Mouse (Mus musculus) limb, embryonic 15.5 days (tissue): ENCODE data around the gene Fat3. TPM values are rescaled to one million over a fixed set of nuclear protein-coding genes. Genes with fewer than 3 reads are reported as not detected.

Experiments used
- ATAC-seq: fragments of 200-750 bp; cut with Nextera tagmentation; 2 replicates; pipeline ENCODE4 v1.8.0; 2017; ENCODE audit warnings: low read depth, moderate TSS enrichment; ENCODE audit not compliant: insufficient number of reproducible peaks, low FRiP score, low TSS enrichment
- H3K27ac ChIP-seq: fragments of 300-500 bp; sonication (generic); 2 replicates; pipeline ENCODE4 v1.5.1; 2015; ENCODE audit warnings: moderate library complexity, mild to moderate bottlenecking, inconsistent platforms
- H3K27me3 ChIP-seq: fragments of 300-500 bp; sonication (generic); 2 replicates; pipeline ENCODE4 v1.6.1; 2015; ENCODE audit warnings: inconsistent platforms
- H3K36me3 ChIP-seq: fragments of 300-500 bp; sonication (generic); 2 replicates; pipeline ENCODE4 v1.6.1; 2015; ENCODE audit warnings: inconsistent platforms
- H3K4me1 ChIP-seq: fragments of 300-500 bp; sonication (generic); 2 replicates; pipeline ENCODE4 v1.6.1; 2015; ENCODE audit warnings: inconsistent platforms
- H3K4me2 ChIP-seq: fragments of 300-500 bp; sonication (generic); 2 replicates; pipeline ENCODE4 v1.6.1; 2015; ENCODE audit warnings: mild to moderate bottlenecking, inconsistent platforms
- H3K4me3 ChIP-seq: fragments of 300-500 bp; sonication (generic); 2 replicates; pipeline ENCODE4 v1.5.1; 2015; ENCODE audit warnings: mild to moderate bottlenecking, inconsistent platforms
- H3K9ac ChIP-seq: fragments of 300-500 bp; sonication (generic); 2 replicates; pipeline ENCODE4 v1.6.1; 2015; ENCODE audit warnings: inconsistent platforms
- H3K9me3 ChIP-seq: fragments of 300-500 bp; sonication (generic); 2 replicates; pipeline ENCODE4 v1.6.1; 2016; ENCODE audit warnings: inconsistent platforms
- WGBS: fragments of 180-500 bp; shearing (Covaris S2); methylation state at CpG from one replicate; pipeline ENCODE4 v1.1.7; 2015; 5-methylcytosine and 5-hydroxymethylcytosine counted together
- polyA plus RNA-seq: library from polyadenylated mRNA; unstranded; fragments of >200 nt; fragmentation: Nextera tagmentation; extraction: Ambion mirVana; gene quantifications from 2 replicates; pipeline ENCODE4 v1.2.1, GENCODE M21; 2015

Gene Fat3
- polyA plus RNA-seq, 1 experiment from 2014 or later: 2.6 TPM

DNA sequence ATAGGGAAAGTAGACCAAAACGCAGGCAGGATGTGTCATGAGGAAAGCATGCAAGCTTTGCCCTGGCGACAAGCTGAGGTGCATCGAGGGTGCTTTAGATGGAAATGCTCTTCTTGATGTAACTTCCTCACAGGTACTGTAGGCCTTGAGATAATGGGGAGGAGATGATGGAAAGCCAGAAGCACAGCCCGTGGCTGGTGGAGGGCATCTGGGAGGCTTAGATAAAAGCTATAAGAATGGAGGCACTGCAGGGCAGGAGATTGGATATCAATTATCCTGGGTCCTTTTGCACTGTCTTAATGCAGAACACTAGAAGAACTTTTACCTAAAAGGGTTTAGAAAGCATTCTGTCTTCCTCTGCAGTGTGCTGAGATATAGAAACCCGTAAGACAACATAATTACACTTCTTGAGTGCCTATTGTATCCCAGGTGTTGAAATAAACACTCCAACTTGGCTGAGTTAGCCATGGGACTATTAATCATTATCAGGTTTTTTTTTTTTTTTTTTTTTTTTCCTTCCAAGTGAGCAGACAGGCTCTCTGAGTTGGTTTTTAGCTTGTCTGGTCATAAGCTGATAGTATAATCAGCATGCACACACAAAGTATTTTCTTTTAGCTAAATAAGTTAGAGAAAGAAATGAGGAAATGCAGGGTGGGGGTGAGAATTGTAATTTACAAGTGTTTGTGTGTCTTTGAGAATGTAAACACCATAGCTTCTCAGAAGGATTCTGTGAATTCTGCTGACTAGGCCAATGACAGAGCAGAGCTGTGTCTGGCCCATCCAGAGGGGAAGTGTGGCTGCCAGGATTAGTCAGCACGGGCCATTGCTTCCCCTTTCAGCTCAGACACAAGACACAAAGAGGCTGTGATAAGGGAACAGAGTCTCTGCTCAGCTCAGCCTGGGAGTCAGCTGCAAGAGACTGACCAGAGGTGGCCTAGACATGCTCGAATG lies 286.1 kb downstream of the Fat3 start:
- H3K9me3 ChIP-seq: no peaks in the 10 kb centered on the region
- H3K27ac ChIP-seq: no peak overlapping the region; the same call in 1 of the 2 replicates
- no peak overlapping the region for H3K4me2 ChIP-seq
- peaks cover 3% of the 10 kb centered on the region; the same call in 1 of the 2 replicates for H3K4me1 ChIP-seq
- no peak overlapping the region for H3K9ac ChIP-seq
- no peak for ATAC-seq
- 53% methylated on average over 7 of the region's 7 CpGs for WGBS
- H3K27me3 ChIP-seq: no peaks in the 10 kb centered on the region
- no peak overlapping the region for H3K4me3 ChIP-seq
- no peaks in the 10 kb centered on the region for H3K36me3 ChIP-seq

DNA sequence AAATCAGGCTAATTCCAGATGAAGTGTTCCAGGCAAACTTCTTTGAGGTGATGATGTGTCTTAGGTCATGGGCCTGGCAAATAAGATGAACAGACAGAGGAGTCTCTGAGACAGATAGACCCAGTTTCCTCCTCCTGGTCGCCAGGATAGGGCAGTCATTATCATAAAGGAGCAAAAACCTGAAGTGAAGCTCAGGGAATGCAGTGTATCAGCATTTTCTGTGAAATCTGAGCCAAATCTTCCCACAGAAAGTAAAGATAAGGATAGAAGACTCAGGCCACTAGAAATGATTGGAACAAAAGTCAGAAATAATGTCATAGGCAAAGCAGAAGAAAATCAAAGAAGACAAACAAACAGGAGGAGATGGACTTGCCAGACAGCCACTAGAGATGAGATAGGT lies 287.8 kb downstream of the Fat3 start:
- no peak for ATAC-seq
- Histone ChIP-seq H3K36me3 (no peaks in the 10 kb centered on the region), H3K4me1 (peaks cover 3% of the 10 kb centered on the region; the same call in 1 of the 2 replicates), H3K9me3 (no peaks in the 10 kb centered on the region), H3K27ac (no peak overlapping the region), H3K9ac (no peak overlapping the region), H3K4me2 (no peak overlapping the region), H3K27me3 (no peaks in the 10 kb centered on the region), H3K4me3 (no peak overlapping the region)
- WGBS: 40% methylated on average over 1 of the region's 1 CpGs

DNA sequence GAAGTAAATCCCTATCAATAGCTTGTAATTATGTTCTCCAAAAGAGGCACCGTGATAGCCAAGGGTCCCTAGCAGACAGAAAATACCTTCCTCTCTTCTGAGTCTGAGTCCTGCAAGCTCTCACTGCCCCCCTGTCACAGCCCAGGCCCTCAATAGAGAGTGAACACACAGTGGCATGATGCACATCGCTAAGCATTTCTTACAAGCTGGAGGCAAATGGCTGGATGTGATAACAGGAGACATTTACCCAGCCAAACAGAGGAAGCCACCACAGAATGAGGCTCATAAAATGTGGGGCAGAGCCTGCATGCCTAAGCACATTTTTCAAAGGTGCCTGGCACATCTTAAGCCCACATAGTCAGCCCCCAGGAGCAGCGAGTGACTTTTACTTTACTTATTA lies 288.5 kb downstream of the Fat3 start:
- no peaks in the 10 kb centered on the region for H3K36me3 ChIP-seq
- no peak overlapping the region for H3K4me3 ChIP-seq
- H3K9ac ChIP-seq: no peak overlapping the region
- H3K4me1 ChIP-seq: peaks cover 3% of the 10 kb centered on the region; the same call in 1 of the 2 replicates
- no peak for ATAC-seq
- no peaks in the 10 kb centered on the region for H3K27me3 ChIP-seq
- H3K4me2 ChIP-seq: no peak overlapping the region
- no peak overlapping the region for H3K27ac ChIP-seq
- H3K9me3 ChIP-seq: no peaks in the 10 kb centered on the region
- 42% methylated on average over 3 of the region's 3 CpGs for WGBS

DNA sequence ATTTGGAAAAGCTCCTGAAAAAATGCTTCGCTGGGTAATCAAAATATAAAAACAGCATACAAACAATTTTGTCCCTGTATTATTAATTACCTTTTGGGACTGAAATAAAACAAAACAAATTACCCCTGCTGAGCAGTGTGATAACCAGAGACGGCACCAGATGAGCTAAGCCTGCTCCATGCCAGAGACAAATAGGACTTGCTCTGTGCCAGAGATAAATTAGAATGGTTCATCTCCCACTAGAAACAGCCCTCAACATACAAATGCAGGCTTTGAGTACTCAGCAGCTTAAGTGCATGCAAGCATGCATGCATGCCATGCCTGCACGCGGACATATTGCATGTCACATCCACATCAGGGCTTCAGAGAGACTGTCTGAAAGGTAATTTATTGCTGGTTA lies 288.9 kb downstream of the Fat3 start:
- ATAC-seq: no peak
- no peak overlapping the region for H3K4me2 ChIP-seq
- H3K27me3 ChIP-seq: no peaks in the 10 kb centered on the region
- H3K36me3 ChIP-seq: no peaks in the 10 kb centered on the region
- H3K4me1 ChIP-seq: peaks cover 3% of the 10 kb centered on the region; the same call in 1 of the 2 replicates
- 81% methylated on average over 4 of the region's 4 CpGs for WGBS
- no peak overlapping the region for H3K9ac ChIP-seq
- no peak overlapping the region for H3K4me3 ChIP-seq
- no peak overlapping the region for H3K27ac ChIP-seq
- no peaks in the 10 kb centered on the region for H3K9me3 ChIP-seq

DNA sequence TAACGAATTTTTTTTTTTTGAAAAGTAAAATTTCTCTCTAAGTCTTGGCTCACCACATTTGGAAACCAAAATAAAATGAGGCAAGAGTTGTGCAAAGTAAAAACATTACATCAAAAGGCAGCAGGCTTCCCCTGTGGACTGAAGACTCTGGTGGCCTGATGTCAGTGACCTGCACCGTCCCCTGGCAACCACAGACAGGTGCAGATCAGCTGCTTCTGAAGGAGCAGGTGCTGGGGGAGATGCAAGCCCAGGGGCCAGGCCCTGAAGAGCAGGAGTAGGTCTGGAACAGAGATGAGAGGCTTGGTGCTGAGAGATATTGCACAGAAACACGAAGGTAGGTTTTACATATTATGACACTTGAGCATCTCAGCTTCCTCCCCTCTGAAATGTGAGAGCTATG lies 289.6 kb downstream of the Fat3 start:
- no peak for ATAC-seq
- Histone ChIP-seq H3K36me3 (no peaks in the 10 kb centered on the region), H3K27me3 (no peaks in the 10 kb centered on the region), H3K4me1 (peaks cover 3% of the 10 kb centered on the region; the same call in 1 of the 2 replicates), H3K4me2 (no peak overlapping the region), H3K27ac (no peak overlapping the region), H3K4me3 (no peak overlapping the region), H3K9ac (no peak overlapping the region), H3K9me3 (no peaks in the 10 kb centered on the region)
- 63% methylated on average over 3 of the region's 3 CpGs for WGBS

- Histone ChIP-seq H3K27ac (no peak overlapping the region), H3K9ac (no peak overlapping the region), H3K4me1 (no peaks in the 10 kb centered on the region), H3K36me3 (no peaks in the 10 kb centered on the region), H3K9me3 (no peaks in the 10 kb centered on the region), H3K4me2 (no peak overlapping the region), H3K27me3 (no peaks in the 10 kb centered on the region), H3K4me3 (no peak overlapping the region)
- ATAC-seq: no peak
- WGBS: 69% methylated on average over 6 of the region's 6 CpGs
Observed at GRCm38 (mm10) chr9:16202296-16202695, 298.8 kb downstream of the Fat3 start.

DNA sequence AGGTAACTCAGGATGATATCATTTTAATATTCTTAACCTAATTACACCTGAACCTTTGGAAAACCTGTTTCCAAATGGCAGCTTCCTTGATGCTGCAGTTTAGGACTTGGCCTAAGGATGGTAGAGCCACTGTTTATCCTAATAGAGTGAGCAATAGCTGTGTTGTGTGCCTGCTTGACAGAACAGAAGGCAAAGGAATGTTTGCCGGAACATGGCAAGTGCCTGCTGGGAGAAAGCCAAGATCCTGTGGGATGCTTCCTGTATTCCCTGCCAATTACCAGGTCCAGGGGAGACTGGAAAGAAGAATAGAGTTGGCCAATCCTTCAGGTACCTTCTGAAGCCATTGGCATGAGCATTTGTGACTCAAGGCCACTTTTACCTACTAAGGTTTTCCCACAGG lies 300.1 kb downstream of the Fat3 start:
- Histone ChIP-seq H3K9me3 (no peaks in the 10 kb centered on the region), H3K36me3 (no peaks in the 10 kb centered on the region)
- 51% methylated on average over 1 of the region's 1 CpGs for WGBS

DNA sequence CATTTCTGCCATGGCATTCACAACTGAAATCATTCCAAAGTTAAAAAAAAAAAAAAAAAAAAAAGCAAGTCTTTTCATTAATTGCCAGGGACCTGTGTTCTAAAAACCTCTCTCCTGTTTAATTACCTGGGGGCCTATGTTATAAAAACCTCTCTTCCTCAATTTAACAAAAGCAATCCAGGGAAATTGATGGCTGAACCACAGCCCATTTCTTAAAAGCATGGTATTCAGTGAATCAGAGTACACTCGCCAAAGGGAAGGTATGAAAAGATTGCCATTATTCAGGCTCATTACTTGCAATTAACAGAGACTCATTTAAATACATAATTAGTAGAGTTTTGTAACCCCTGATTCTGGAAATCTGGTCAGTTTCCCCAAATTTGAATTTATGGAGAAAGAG lies 314.6 kb downstream of the Fat3 start:
- H3K9ac ChIP-seq: no peak overlapping the region
- H3K4me3 ChIP-seq: no peak overlapping the region
- WGBS: 73% methylated on average over 1 of the region's 1 CpGs
- H3K4me1 ChIP-seq: no peaks in the 10 kb centered on the region
- no peak overlapping the region for H3K27ac ChIP-seq
- H3K27me3 ChIP-seq: no peaks in the 10 kb centered on the region
- H3K4me2 ChIP-seq: no peak overlapping the region
- H3K9me3 ChIP-seq: no peaks in the 10 kb centered on the region
- ATAC-seq: no peak
- no peaks in the 10 kb centered on the region for H3K36me3 ChIP-seq

More for the DNA sequence above, 300.1 kb downstream of the Fat3 start:
- H3K27ac ChIP-seq: no peak overlapping the region
- H3K27me3 ChIP-seq: no peaks in the 10 kb centered on the region
- H3K4me2 ChIP-seq: no peak overlapping the region
- H3K9ac ChIP-seq: no peak overlapping the region
- ATAC-seq: no peak
- H3K4me3 ChIP-seq: no peak overlapping the region
- no peaks in the 10 kb centered on the region for H3K4me1 ChIP-seq

- no peak overlapping the region for H3K9ac ChIP-seq
- ATAC-seq: no peak
- WGBS: 62% methylated on average over 4 of the region's 4 CpGs
- no peaks in the 10 kb centered on the region for H3K36me3 ChIP-seq
- H3K9me3 ChIP-seq: no peaks in the 10 kb centered on the region
- no peaks in the 10 kb centered on the region for H3K27me3 ChIP-seq
- H3K4me1 ChIP-seq: no peaks in the 10 kb centered on the region
- H3K27ac ChIP-seq: no peak overlapping the region
- H3K4me3 ChIP-seq: no peak overlapping the region
- H3K4me2 ChIP-seq: no peak overlapping the region
Observed at GRCm38 (mm10) chr9:16169238-16169637, 331.8 kb downstream of the Fat3 start.

DNA sequence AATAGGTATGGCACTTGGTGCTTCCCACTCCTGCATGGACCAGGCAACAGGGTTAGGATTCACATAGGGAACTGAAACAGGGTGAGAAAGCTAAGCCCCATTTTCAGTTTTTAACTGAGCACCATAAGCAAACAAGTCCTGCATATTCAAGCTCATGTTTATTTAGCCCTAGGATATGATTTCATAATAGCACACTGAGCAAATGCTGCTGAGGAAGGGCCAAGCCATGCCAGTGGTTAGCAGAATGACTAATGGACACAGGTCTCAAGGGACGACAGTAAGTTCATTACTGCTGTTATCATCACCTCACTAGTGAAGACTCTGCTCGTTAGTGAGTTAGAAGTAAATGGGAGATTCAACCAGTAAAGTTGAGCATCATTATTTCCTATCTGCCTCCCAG lies 333.0 kb downstream of the Fat3 start:
- no peaks in the 10 kb centered on the region for H3K4me1 ChIP-seq
- WGBS: 67% methylated on average over 2 of the region's 2 CpGs
- no peak overlapping the region for H3K4me2 ChIP-seq
- H3K4me3 ChIP-seq: no peak overlapping the region
- H3K36me3 ChIP-seq: no peaks in the 10 kb centered on the region
- no peaks in the 10 kb centered on the region for H3K27me3 ChIP-seq
- no peak overlapping the region for H3K9ac ChIP-seq
- H3K27ac ChIP-seq: no peak overlapping the region
- no peaks in the 10 kb centered on the region for H3K9me3 ChIP-seq
- ATAC-seq: no peak

GRCm38 (mm10) chr9:16159366-16159765 lies 341.7 kb downstream of the Fat3 start:
- H3K27ac ChIP-seq: no peak overlapping the region
- no peak for ATAC-seq

DNA sequence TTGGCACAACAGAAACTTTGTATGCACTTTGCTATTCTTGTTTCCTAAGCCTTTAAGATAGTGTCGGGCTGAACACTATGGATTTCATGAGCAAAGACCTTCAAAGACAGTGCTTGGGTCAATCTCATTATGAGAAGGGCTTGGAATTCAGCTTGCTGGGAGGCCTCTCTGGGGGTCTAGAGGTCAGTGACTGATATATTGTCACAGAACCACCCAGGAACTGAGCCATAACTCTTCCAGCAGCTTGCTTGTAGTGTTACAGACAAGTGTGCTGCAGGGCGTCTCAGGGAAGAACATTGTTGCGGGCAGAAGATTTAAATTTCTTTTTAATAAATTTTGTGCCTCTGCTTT lies 347.5 kb downstream of the Fat3 start:
- H3K36me3 ChIP-seq: no peaks in the 10 kb centered on the region
- no peaks in the 10 kb centered on the region for H3K9me3 ChIP-seq
- WGBS: 53% methylated on average over 3 of the region's 3 CpGs
- no peak for ATAC-seq
- H3K27me3 ChIP-seq: no peaks in the 10 kb centered on the region
- H3K4me3 ChIP-seq: no peak overlapping the region
- H3K9ac ChIP-seq: no peak overlapping the region
- no peak overlapping the region for H3K27ac ChIP-seq
- H3K4me1 ChIP-seq: no peaks in the 10 kb centered on the region
- no peak overlapping the region for H3K4me2 ChIP-seq

More at GRCm38 (mm10) chr9:16159366-16159765, 341.7 kb downstream of the Fat3 start:
- H3K9me3 ChIP-seq: no peaks in the 10 kb centered on the region
- no peaks in the 10 kb centered on the region for H3K36me3 ChIP-seq
- no peaks in the 10 kb centered on the region for H3K4me1 ChIP-seq
- no peak overlapping the region for H3K4me2 ChIP-seq
- WGBS: 94% methylated on average over 5 of the region's 5 CpGs
- H3K27me3 ChIP-seq: no peaks in the 10 kb centered on the region
- no peak overlapping the region for H3K4me3 ChIP-seq
- no peak overlapping the region for H3K9ac ChIP-seq
